Mouse (Mus musculus): ENCODE results near the gene Fbxl19. TPM values are rescaled to one million over a fixed set of nuclear protein-coding genes. Genes with fewer than 3 reads are reported as not detected.

Fbxl19 gene
- 7.2 and 7.8 TPM in 2 replicates for polyA plus RNA-seq (2014; fragmentation: Nextera tagmentation; extraction: Ambion mirVana)

DNA sequence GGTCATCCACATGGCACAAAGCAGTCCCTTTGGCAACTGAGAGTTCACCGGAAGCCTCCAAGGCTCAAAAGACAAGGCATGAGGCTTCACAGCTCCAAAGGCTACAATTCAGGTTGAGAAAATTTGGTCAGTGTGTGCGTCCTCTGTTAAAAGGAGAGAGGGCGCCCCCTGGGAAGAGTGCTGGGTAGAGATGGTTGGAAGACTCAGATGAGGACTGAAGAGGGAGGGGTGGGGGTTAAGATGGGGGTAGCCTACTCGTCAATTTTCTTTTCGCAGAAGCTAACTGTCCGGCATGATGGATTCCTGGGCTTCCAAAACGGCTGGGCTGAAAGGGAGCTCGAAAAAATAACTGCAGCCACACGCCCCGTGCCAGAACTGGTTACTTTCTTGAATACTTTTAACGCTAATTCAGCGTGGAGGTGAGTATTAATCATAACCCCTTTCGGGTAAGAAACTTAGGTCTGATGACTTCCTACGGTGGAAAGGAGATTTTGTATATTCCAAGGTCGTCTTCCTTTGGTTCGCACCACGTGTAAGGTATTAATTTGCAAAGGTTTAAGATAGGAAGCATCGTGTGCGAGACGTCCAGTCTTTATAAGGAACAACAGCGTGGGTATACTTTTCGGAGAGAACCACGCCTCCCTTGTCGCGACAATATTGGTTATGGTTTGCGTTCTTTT lies at the start of gene Fbxl19:
TSS of gene Fbxl19 (plus strand) at position 178 of the 680 bp plus-strand sequence.
- Histone ChIP-seq H3K27me3 (replicated peaks; ENCODE audit: control insufficient read depth, insufficient read depth, low read length) (no peaks in the 10 kb centered on the region), H3K4me3 (ENCODE audit: low read depth, low read length) (peak within 1 kb of the TSS; percentile 87), H3K9me3 (replicated peaks; ENCODE audit: control insufficient read depth, low read length) (no peaks in the 10 kb centered on the region), H3K4me2 (ENCODE audit: low read length) (peak within 1 kb of the TSS; percentile 89), H3K4me1 (ENCODE audit: control insufficient read depth, insufficient read depth, low read length) (peaks cover 11% of the 10 kb centered on the region; the same call in 1 of the 2 replicates), H3K9ac (ENCODE audit: low read length) (peak within 1 kb of the TSS; percentile 65), H3K36me3 (ENCODE audit: control insufficient read depth, insufficient read depth, low read length) (peaks cover 17% of the 10 kb centered on the region), H3K27ac (ENCODE audit: low read depth, low read length) (peak within 1 kb of the TSS; percentile 93)
- WGBS = under 1% methylated on average over 26 of the region's 26 CpGs
- DNase-seq (ENCODE audit: low spot score) (peak; percentile 80), ATAC-seq (no peak)

DNA sequence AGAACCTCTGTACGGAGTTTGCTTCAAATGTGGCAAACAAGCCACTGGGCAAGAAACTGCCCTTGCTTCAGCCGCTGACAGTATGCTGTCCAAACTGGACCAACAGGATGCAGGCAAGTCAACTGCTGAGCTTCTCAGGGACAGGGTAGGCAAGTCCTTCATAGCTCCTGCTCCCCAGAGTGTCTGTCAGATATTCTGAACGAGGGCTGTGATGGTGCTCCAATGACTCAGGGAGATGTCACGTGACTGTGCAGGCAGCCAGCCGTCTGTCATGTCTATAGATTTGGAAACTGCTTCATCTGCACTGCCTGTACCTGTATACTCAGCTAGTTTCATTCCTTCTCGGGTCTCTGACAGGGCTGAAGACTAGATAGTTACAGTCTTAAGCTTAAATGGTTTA lies 45.4 kb upstream of the Fbxl19 start:
- 81% methylated on average over 6 of the region's 6 CpGs for WGBS
- Histone ChIP-seq H3K27ac (ENCODE audit: low read depth, low read length) (no peak overlapping the region), H3K36me3 (ENCODE audit: control insufficient read depth, insufficient read depth, low read length) (peaks cover 32% of the 10 kb centered on the region), H3K9me3 (replicated peaks; ENCODE audit: control insufficient read depth, low read length) (no peaks in the 10 kb centered on the region), H3K27me3 (replicated peaks; ENCODE audit: control insufficient read depth, insufficient read depth, low read length) (no peaks in the 10 kb centered on the region), H3K4me3 (ENCODE audit: low read depth, low read length) (no peak overlapping the region), H3K4me1 (ENCODE audit: control insufficient read depth, insufficient read depth, low read length) (no peaks in the 10 kb centered on the region), H3K9ac (ENCODE audit: low read length) (no peak overlapping the region), H3K4me2 (ENCODE audit: low read length) (no peak overlapping the region)
- ATAC-seq (no peak), DNase-seq (ENCODE audit: low spot score) (no peak)

DNA sequence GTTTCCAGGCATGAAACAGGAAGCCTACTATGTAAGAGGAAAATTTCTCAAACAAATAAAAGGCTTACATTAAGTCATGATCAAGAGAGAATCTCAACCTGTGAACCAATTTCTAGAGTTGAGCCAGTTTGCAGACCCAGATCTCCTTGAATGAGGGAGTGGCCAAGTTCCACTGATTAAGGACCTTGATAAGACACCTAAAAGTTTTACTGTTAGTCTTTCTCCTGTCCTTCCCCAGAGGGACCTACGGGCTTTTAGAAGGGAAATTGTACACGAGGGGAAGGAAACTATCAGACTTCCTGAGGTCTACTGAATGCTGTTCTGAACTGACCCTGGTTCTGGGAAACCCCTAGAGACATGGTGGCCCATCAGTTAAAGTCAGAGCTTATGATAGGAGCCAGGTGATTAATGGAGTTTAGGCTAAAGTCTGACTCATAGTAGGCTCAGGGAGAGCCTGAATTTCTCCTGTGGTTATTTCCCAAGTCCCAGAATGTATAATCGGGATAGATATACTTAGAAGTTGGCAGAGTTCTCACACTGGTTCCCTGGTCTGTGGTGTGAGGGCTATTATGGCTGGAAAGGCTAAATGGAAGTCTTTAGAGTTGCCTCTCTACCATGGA lies 43.5 kb upstream of the Fbxl19 start:
- H3K36me3 ChIP-seq (ENCODE audit: control insufficient read depth, insufficient read depth, low read length) = peaks cover 41% of the 10 kb centered on the region
- H3K27ac ChIP-seq (ENCODE audit: low read depth, low read length) = no peak overlapping the region
- no peak overlapping the region for H3K9ac ChIP-seq (ENCODE audit: low read length)
- H3K4me2 ChIP-seq (ENCODE audit: low read length) = no peak overlapping the region
- no peak for DNase-seq (ENCODE audit: low spot score)
- no peak for ATAC-seq
- no peak overlapping the region for H3K4me3 ChIP-seq (ENCODE audit: low read depth, low read length)
- H3K4me1 ChIP-seq (ENCODE audit: control insufficient read depth, insufficient read depth, low read length) = no peaks in the 10 kb centered on the region
- no peaks in the 10 kb centered on the region for H3K27me3 ChIP-seq (replicated peaks; ENCODE audit: control insufficient read depth, insufficient read depth, low read length)
- 95% methylated on average over 3 of the region's 3 CpGs for WGBS
- no peaks in the 10 kb centered on the region for H3K9me3 ChIP-seq (replicated peaks; ENCODE audit: control insufficient read depth, low read length)

DNA sequence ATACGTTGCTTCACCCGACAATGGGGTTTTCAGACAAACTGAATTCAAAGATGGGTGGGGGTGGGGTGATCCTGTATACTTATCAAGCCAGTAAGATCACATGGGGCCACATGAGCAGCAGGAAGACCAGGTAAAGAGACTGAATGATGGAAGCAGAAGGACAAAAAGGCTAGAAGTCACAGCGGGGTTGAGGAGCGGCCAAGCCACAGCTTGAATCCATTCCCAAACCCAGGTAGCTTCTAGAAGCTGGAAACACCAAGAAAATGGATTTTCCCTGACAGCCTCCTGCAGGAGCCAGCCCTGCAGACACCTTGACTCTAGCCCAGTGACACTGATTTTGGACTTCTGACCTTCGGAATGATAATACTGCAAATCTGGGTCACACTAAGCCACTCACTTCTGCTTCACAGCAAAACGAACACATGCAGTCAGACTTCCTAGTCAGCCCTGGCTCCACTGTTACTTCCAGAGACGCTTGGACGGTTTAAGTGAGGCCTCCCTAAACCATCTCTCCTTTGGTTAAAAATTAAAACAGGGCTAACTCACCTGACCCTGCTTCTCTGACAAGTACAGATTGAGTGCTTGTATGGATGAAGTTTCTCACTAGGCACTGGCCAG lies 40.7 kb upstream of the Fbxl19 start:
- H3K4me3 ChIP-seq (ENCODE audit: low read depth, low read length) = no peak overlapping the region
- no peak overlapping the region for H3K4me2 ChIP-seq (ENCODE audit: low read length)
- H3K27me3 ChIP-seq (replicated peaks; ENCODE audit: control insufficient read depth, insufficient read depth, low read length) = no peaks in the 10 kb centered on the region
- ATAC-seq (no peak), DNase-seq (ENCODE audit: low spot score) (no peak)
- H3K9ac ChIP-seq (ENCODE audit: low read length) = no peak overlapping the region
- peaks cover 7% of the 10 kb centered on the region for H3K4me1 ChIP-seq (ENCODE audit: control insufficient read depth, insufficient read depth, low read length)
- no peaks in the 10 kb centered on the region for H3K9me3 ChIP-seq (replicated peaks; ENCODE audit: control insufficient read depth, low read length)
- WGBS = 92% methylated on average over 8 of the region's 8 CpGs
- peaks cover 48% of the 10 kb centered on the region for H3K36me3 ChIP-seq (ENCODE audit: control insufficient read depth, insufficient read depth, low read length)
- H3K27ac ChIP-seq (ENCODE audit: low read depth, low read length) = no peak overlapping the region

DNA sequence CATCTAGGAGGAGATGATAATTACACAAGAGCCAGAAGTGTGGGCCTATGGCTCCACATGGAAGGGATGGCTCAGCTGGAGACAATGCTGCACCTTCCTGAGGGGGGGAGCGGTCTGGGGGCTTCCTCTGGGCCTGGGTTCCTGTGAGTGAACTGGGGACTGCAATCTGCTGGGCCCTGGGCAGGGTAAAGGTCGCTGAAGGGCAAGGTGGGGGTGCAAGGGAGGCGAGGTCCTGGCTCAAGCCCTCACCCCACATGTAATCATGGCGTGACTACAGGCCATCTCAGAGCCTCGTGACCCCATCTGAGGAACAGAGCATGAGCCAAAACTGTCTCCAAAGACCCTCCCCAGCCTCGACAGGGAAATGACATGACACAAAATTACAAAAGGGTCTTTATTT lies 39.7 kb upstream of the Fbxl19 start:
- Histone ChIP-seq H3K4me2 (ENCODE audit: low read length) (no peak overlapping the region), H3K4me1 (ENCODE audit: control insufficient read depth, insufficient read depth, low read length) (peaks cover 12% of the 10 kb centered on the region), H3K9ac (ENCODE audit: low read length) (no peak overlapping the region), H3K9me3 (replicated peaks; ENCODE audit: control insufficient read depth, low read length) (no peaks in the 10 kb centered on the region), H3K4me3 (ENCODE audit: low read depth, low read length) (no peak overlapping the region), H3K27ac (ENCODE audit: low read depth, low read length) (no peak overlapping the region), H3K36me3 (ENCODE audit: control insufficient read depth, insufficient read depth, low read length) (peaks cover 44% of the 10 kb centered on the region), H3K27me3 (replicated peaks; ENCODE audit: control insufficient read depth, insufficient read depth, low read length) (no peaks in the 10 kb centered on the region)
- DNase-seq (ENCODE audit: low spot score) (no peak), ATAC-seq (no peak)
- 88% methylated on average over 6 of the region's 6 CpGs for WGBS

DNA sequence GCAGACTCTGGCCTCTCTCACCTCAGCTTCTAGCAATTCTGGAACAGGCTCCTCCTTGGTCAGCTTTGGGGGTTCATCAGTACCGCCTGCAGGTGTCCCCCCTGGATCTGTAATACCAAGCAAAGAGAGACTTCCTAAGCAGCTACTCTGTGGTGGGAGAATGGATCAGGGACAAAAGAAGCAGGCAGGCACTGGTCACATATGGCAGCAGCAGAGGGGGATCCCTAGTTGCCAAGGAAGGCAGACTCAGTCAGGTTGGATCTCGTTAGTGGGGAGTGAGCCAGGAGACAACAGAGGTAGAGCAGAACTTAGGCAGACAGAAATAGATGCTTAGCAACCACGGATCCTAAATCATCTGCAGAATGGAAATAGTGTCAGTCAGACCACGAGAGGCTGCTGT lies 38.6 kb upstream of the Fbxl19 start:
- Histone ChIP-seq H3K9me3 (replicated peaks; ENCODE audit: control insufficient read depth, low read length) (no peaks in the 10 kb centered on the region), H3K27ac (ENCODE audit: low read depth, low read length) (no peak overlapping the region), H3K4me3 (ENCODE audit: low read depth, low read length) (no peak overlapping the region), H3K27me3 (replicated peaks; ENCODE audit: control insufficient read depth, insufficient read depth, low read length) (no peaks in the 10 kb centered on the region), H3K4me1 (ENCODE audit: control insufficient read depth, insufficient read depth, low read length) (peaks cover 12% of the 10 kb centered on the region), H3K9ac (ENCODE audit: low read length) (no peak overlapping the region), H3K4me2 (ENCODE audit: low read length) (no peak overlapping the region), H3K36me3 (ENCODE audit: control insufficient read depth, insufficient read depth, low read length) (peaks cover 36% of the 10 kb centered on the region)
- DNase-seq (ENCODE audit: low spot score) (no peak), ATAC-seq (no peak)
- 61% methylated on average over 4 of the region's 4 CpGs for WGBS

DNA sequence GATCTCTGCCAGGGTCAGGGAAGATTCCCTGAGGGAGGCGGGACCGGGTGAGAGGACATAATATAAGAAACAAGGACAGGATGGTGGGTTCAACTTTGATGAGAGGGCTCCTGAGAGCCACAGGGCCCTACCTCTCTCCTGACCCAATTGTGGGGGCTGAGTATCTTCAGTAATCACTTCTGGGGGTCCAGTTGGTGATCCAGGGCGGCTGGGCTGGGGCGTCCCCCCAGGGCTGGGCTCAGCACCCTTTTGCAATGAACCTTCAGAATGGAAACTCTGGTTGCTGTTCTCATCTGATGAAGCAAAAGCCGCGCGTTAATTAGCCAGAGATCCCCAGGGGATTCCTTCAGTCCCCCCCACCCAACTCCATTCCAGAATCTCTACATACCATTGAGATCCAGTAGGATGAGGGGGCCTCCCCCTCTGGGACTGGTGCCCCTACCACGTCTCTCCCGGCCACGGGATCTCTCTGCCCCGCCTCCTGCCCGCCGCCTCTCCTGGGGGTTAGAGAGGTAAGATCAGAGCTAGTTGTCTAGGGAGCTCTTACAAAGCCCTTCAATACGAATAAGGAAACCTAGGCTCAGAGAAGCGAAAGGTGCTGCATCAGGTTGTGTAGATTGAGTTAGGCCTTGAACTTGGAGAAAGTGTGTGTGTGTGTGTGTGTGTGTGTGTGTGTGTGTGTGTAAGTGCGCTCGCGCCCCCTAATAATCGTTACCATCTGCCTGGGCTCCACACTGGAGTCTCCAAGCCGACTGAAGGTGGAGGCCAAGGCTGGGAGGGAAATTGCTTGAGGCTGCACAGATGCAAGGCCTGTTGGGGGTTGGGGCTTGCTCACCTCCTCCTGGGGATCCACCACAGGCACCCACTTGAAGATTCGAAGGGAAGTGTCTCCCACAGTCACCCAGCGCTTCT lies 37.0 kb upstream of the Fbxl19 start:
- peak overlapping the region; percentile 89 for H3K9ac ChIP-seq (ENCODE audit: low read length)
- 0 out of 2 replicates have a peak, but pooled peaks have one; percentile 3 for ATAC-seq

DNA sequence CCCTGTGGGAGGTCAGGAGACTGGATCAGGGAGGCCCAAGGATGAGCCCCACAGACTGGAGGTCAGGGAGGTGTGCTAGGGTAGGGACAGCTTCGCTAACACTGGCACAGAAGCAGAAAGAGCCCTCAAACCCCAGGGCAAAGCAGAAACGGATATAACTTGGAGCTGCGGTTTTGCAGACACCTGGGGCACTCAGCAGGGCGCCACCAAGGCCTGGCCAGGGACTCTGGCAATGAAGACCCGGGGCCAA lies 36.5 kb upstream of the Fbxl19 start:
- peak overlapping the region; percentile 95 for H3K27ac ChIP-seq (ENCODE audit: low read depth, low read length)
- peak overlapping the region; percentile 61 for H3K4me2 ChIP-seq (ENCODE audit: low read length)
- no peaks in the 10 kb centered on the region for H3K27me3 ChIP-seq (replicated peaks; ENCODE audit: control insufficient read depth, insufficient read depth, low read length)
- no peaks in the 10 kb centered on the region for H3K9me3 ChIP-seq (replicated peaks; ENCODE audit: control insufficient read depth, low read length)
- WGBS = 2% methylated on average over 5 of the region's 5 CpGs
- peaks cover 28% of the 10 kb centered on the region for H3K36me3 ChIP-seq (ENCODE audit: control insufficient read depth, insufficient read depth, low read length)
- H3K4me1 ChIP-seq (ENCODE audit: control insufficient read depth, insufficient read depth, low read length) = peaks cover 12% of the 10 kb centered on the region
- ATAC-seq = no peak
- peak overlapping the region; percentile 78 for H3K4me3 ChIP-seq (ENCODE audit: low read depth, low read length)
- H3K9ac ChIP-seq (ENCODE audit: low read length) = peak overlapping the region; percentile 89
- no peak for DNase-seq (ENCODE audit: low spot score)

More for the DNA sequence above, 37.0 kb upstream of the Fbxl19 start:
- 23% methylated on average over 22 of the region's 22 CpGs for WGBS
- Histone ChIP-seq H3K4me3 (ENCODE audit: low read depth, low read length) (peak overlapping the region; percentile 78), H3K27ac (ENCODE audit: low read depth, low read length) (peak overlapping the region; percentile 95), H3K36me3 (ENCODE audit: control insufficient read depth, insufficient read depth, low read length) (peaks cover 29% of the 10 kb centered on the region), H3K4me2 (ENCODE audit: low read length) (peak overlapping the region; percentile 61), H3K9me3 (replicated peaks; ENCODE audit: control insufficient read depth, low read length) (no peaks in the 10 kb centered on the region), H3K4me1 (ENCODE audit: control insufficient read depth, insufficient read depth, low read length) (peaks cover 12% of the 10 kb centered on the region), H3K27me3 (replicated peaks; ENCODE audit: control insufficient read depth, insufficient read depth, low read length) (no peaks in the 10 kb centered on the region)
- DNase-seq (ENCODE audit: low spot score) = peak; percentile 42
